In the genomic region with DNA sequence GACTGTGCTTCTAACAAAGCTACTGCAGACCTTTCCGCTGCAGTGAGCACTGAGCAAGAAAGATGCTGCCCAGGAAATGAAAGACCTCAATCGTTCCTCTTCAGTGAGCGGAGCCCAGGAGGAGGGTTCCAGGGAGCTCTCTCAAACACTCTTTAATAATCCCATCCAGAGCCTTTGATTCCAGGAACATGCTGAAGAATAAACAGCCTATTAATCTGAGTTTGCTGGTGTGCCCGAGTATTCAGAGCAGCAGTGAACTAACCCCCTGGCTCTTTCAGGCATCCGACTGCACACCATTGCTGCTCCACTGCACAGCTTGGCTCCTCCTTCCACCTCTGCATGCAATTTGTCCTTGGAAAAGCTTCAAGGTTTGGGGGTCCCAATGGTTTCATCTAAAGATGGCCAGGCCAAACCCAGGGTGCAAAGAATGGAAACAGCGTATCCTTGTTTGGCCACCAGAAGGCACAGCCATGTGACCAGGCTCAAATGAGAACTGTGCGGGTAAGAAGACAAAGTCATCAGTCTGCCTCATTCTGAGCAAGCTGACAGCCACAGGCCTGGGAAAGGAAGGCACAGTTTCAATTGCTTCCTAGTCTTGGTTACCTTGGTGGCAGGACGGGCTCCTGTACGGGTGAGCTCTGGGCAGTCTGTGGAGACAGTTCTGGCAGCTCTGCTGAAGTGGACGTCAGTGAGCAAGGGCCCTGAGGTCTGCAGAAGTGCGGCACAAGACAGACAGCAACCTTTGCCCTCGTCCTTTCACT, we compare ENCODE assay signal across 10 mouse cellular contexts.
DNase-seq lines count a peak whose midpoint lies in the region; ATAC-seq and TF ChIP-seq lines count a peak whose summit lies in the region.
"Had no signal": no experiment of that assay in that cellular context is flagged by ENCODE, and none has a peak within 500 bp of the region (broad histone marks: within the 10 kb centered on the region; RNA-seq: fewer than 3 reads in every experiment).

No protein-coding gene starts in this region.

- no peaks in the 10 kb centered on the region for H3K9me3 ChIP-seq in lung, postnatal 0 days (ENCODE audit: low read length)
- H3K9me3 ChIP-seq in midbrain, embryonic 11.5 days (ENCODE audit: control insufficient read depth, low read length): no peaks in the 10 kb centered on the region
- H3K9me3 ChIP-seq in liver, embryonic 12.5 days (replicated peaks): no peaks in the 10 kb centered on the region
- H3K9me3 ChIP-seq: stomach, embryonic 15.5 days had no signal

- no peak for TF ChIP-seq POLR2A in thymus, adult 2 months (IDR thresholded peaks at IDR 0.05; ENCODE audit: control insufficient read depth, extremely low read depth, insufficient read depth, low read length, poor library complexity)

- no peak overlapping the region for H3K4me3 ChIP-seq in lung, postnatal 0 days (ENCODE audit: low read depth, low read length)
- no peak overlapping the region for H3K4me3 ChIP-seq in midbrain, embryonic 11.5 days (ENCODE audit: low read depth, low read length)
- H3K4me3 ChIP-seq in thymus, adult 2 months (ENCODE audit: control insufficient read depth, insufficient read depth, low read length): no peak overlapping the region
- no peak overlapping the region for H3K4me3 ChIP-seq in liver, embryonic 12.5 days
- H3K4me3 ChIP-seq: erythroblast, embryonic 14.5 days; stomach, embryonic 15.5 days had no signal

- intact Hi-C loops in heart, postnatal 36 days (cut with DNase I): no loop called here

- H3K9ac ChIP-seq in lung, postnatal 0 days (replicated peaks; ENCODE audit: low read depth): no peak overlapping the region
- 0 out of 2 replicates have a peak overlapping the region, but pooled peaks have one; percentile 1 for H3K9ac ChIP-seq in midbrain, embryonic 11.5 days (ENCODE audit: low read length)
- no peak overlapping the region for H3K9ac ChIP-seq in liver, embryonic 12.5 days
- H3K9ac ChIP-seq: stomach, embryonic 15.5 days had no signal

- no peaks in the 10 kb centered on the region for H3K36me3 ChIP-seq in lung, postnatal 0 days (ENCODE audit: insufficient read depth, low read length)
- no peaks in the 10 kb centered on the region for H3K36me3 ChIP-seq in midbrain, embryonic 11.5 days (ENCODE audit: control insufficient read depth, insufficient read depth, low read length)
- no peaks in the 10 kb centered on the region for H3K36me3 ChIP-seq in thymus, adult 2 months (ENCODE audit: control insufficient read depth, insufficient read depth, low read length)
- H3K36me3 ChIP-seq in liver, embryonic 12.5 days: no peaks in the 10 kb centered on the region
- H3K36me3 ChIP-seq: stomach, embryonic 15.5 days had no signal

- H3K4me2 ChIP-seq in lung, postnatal 0 days (replicated peaks; ENCODE audit: low read depth, low read length): no peak overlapping the region
- H3K4me2 ChIP-seq in midbrain, embryonic 11.5 days: no peak overlapping the region; the same call in 1 of the 2 replicates
- H3K4me2 ChIP-seq in liver, embryonic 12.5 days: no peak overlapping the region
- H3K4me2 ChIP-seq: stomach, embryonic 15.5 days had no signal

- no peak for TF ChIP-seq EP300 in lung, postnatal 0 days (IDR thresholded peaks at IDR 0.05)

- TF ChIP-seq CTCF in lung, postnatal 0 days (IDR thresholded peaks at IDR 0.05): 0 out of 2 replicates have a peak, but pooled peaks have one; percentile 14
- no peak for TF ChIP-seq CTCF in thymus, adult 2 months (IDR thresholded peaks at IDR 0.05; ENCODE audit: borderline replicate concordance, control insufficient read depth, extremely low read depth, insufficient read depth, low read length, poor library complexity)

- WGBS in lung, postnatal 0 days: 55% methylated on average over 12 of the region's 12 CpGs
- 27% methylated on average over 12 of the region's 12 CpGs for WGBS in midbrain, embryonic 11.5 days
- WGBS in thymus, adult 2 months: 78% methylated on average over 12 of the region's 12 CpGs
- WGBS in liver, embryonic 12.5 days (ENCODE audit: insufficient replicate concordance): 59% methylated on average over 12 of the region's 12 CpGs

- H3K27ac ChIP-seq in lung, postnatal 0 days (ENCODE audit: low read length): peak overlapping the region; percentile 62; the same call in 1 of the 2 replicates
- peak overlapping the region; percentile 45; the same call in 1 of the 2 replicates for H3K27ac ChIP-seq in midbrain, embryonic 11.5 days (ENCODE audit: low read depth, low read length)
- no peak overlapping the region for H3K27ac ChIP-seq in thymus, adult 2 months (ENCODE audit: control insufficient read depth, insufficient read depth, low read length)
- H3K27ac ChIP-seq in liver, embryonic 12.5 days: no peak overlapping the region

- no peak for DNase-seq in lung, postnatal 0 days (ENCODE audit: low spot score)
- no peak for DNase-seq in lung, postnatal 10 days
- peak; percentile 49 for DNase-seq in kidney, adult 11 months
- DNase-seq in midbrain, embryonic 11.5 days (ENCODE audit: low spot score, missing footprints): peak; percentile 90
- no peak for DNase-seq in heart, postnatal 36 days
- DNase-seq in thymus, adult 2 months: no peak

- no peaks in the 10 kb centered on the region for H3K27me3 ChIP-seq in lung, postnatal 0 days (replicated peaks; ENCODE audit: insufficient read depth, low read length)
- no peaks in the 10 kb centered on the region for H3K27me3 ChIP-seq in midbrain, embryonic 11.5 days (ENCODE audit: control insufficient read depth, insufficient read depth, low read length)
- no peaks in the 10 kb centered on the region for H3K27me3 ChIP-seq in thymus, adult 2 months (ENCODE audit: control insufficient read depth, insufficient read depth, low read length)
- H3K27me3 ChIP-seq in liver, embryonic 12.5 days (replicated peaks): no peaks in the 10 kb centered on the region
- H3K27me3 ChIP-seq: stomach, embryonic 15.5 days had no signal

- ATAC-seq in lung, postnatal 0 days: no peak
- ATAC-seq in erythroid progenitor cell, adult 5-6 weeks (replicated peaks; ENCODE audit: low FRiP score, poor library complexity, severe bottlenecking): peak; percentile 8; the same call in 1 of the 2 replicates
- peak; percentile 57 for ATAC-seq in midbrain, embryonic 11.5 days (ENCODE audit: low FRiP score)
- no peak for ATAC-seq in liver, embryonic 12.5 days

- peaks cover 16% of the 10 kb centered on the region; the same call in 1 of the 2 replicates for H3K4me1 ChIP-seq in lung, postnatal 0 days (ENCODE audit: insufficient read depth, low read depth, low read length)
- H3K4me1 ChIP-seq in midbrain, embryonic 11.5 days (ENCODE audit: control insufficient read depth, insufficient read depth, low read length): peaks cover 29% of the 10 kb centered on the region
- H3K4me1 ChIP-seq in thymus, adult 2 months (replicated peaks; ENCODE audit: control insufficient read depth, insufficient read depth, low read length): no peaks in the 10 kb centered on the region
- H3K4me1 ChIP-seq in liver, embryonic 12.5 days: no peaks in the 10 kb centered on the region

Comparison
In these comparisons a context has a peak if more than half of its experiments do, and no peak if none do; other contexts are left out.
1. ATAC-seq: peak in erythroid progenitor cell, adult 5-6 weeks (single experiment) and midbrain, embryonic 11.5 days (single experiment); none in lung, postnatal 0 days (single experiment) and liver, embryonic 12.5 days (single experiment).
2. DNase-seq: peak in kidney, adult 11 months (single experiment) and midbrain, embryonic 11.5 days (single experiment); none in lung, postnatal 0 days (single experiment), lung, postnatal 10 days (single experiment), heart, postnatal 36 days (0 of 2) and thymus, adult 2 months (single experiment).
3. H3K27ac ChIP-seq: peak in lung, postnatal 0 days (single experiment) and midbrain, embryonic 11.5 days (single experiment); none in thymus, adult 2 months (single experiment) and liver, embryonic 12.5 days (single experiment).